ENCODE assay signal across 19 mouse cellular contexts in genomic region chr16:5271411-5272035, GRCm38 (mm10). TPM values are rescaled to one million over a fixed set of nuclear protein-coding genes. Genes with fewer than 3 reads are reported as not detected.
DNase-seq lines count a peak whose midpoint lies in the region; ATAC-seq and TF ChIP-seq lines count a peak whose summit lies in the region.
"Had no signal": no experiment of that assay in that cellular context is flagged by ENCODE, and none has a peak within 500 bp of the region (broad histone marks: within the 10 kb centered on the region; RNA-seq: fewer than 3 reads in every experiment).

No protein-coding gene starts in this region.

- no peaks in the 10 kb centered on the region for H3K36me3 ChIP-seq in heart, embryonic 10.5 days
- H3K36me3 ChIP-seq in liver, embryonic 12.5 days = no peaks in the 10 kb centered on the region
- no peaks in the 10 kb centered on the region for H3K36me3 ChIP-seq in stomach, postnatal 0 days (ENCODE audit: control insufficient read depth, insufficient read depth, low read length)
- H3K36me3 ChIP-seq: heart, embryonic 13.5 days; hindbrain, embryonic 12.5 days had no signal

- H3K9me3 ChIP-seq in heart, embryonic 10.5 days = no peaks in the 10 kb centered on the region
- H3K9me3 ChIP-seq in liver, embryonic 12.5 days (replicated peaks) = no peaks in the 10 kb centered on the region
- no peaks in the 10 kb centered on the region for H3K9me3 ChIP-seq in stomach, postnatal 0 days (ENCODE audit: control insufficient read depth, low read length)
- H3K9me3 ChIP-seq: heart, embryonic 13.5 days; hindbrain, embryonic 12.5 days had no signal

- TF ChIP-seq CTCF in stomach, postnatal 0 days (IDR thresholded peaks at IDR 0.05; ENCODE audit: low read depth) = no peak

- H3K27ac ChIP-seq in heart, embryonic 10.5 days = no peak overlapping the region
- no peak overlapping the region for H3K27ac ChIP-seq in liver, embryonic 12.5 days
- H3K27ac ChIP-seq in stomach, postnatal 0 days (replicated peaks) = no peak overlapping the region
- H3K27ac ChIP-seq: heart, adult 2 months; heart, embryonic 13.5 days; hindbrain, embryonic 12.5 days had no signal

- no peak overlapping the region for H3K4me2 ChIP-seq in liver, embryonic 12.5 days
- H3K4me2 ChIP-seq in stomach, postnatal 0 days (replicated peaks; ENCODE audit: low read depth) = no peak overlapping the region
- H3K4me2 ChIP-seq: heart, embryonic 13.5 days; hindbrain, embryonic 12.5 days had no signal

- H3K4me1 ChIP-seq in heart, embryonic 10.5 days = no peaks in the 10 kb centered on the region
- no peaks in the 10 kb centered on the region for H3K4me1 ChIP-seq in liver, embryonic 12.5 days
- H3K4me1 ChIP-seq in stomach, postnatal 0 days (replicated peaks; ENCODE audit: control insufficient read depth, insufficient read depth) = no peaks in the 10 kb centered on the region
- H3K4me1 ChIP-seq: heart, embryonic 13.5 days; hindbrain, embryonic 12.5 days had no signal

- DNase-seq in heart, embryonic 10.5 days (ENCODE audit: low spot score) = peak; percentile 70
- no peak for DNase-seq in heart, postnatal 10 days
- no peak for DNase-seq in liver
- peak; percentile 7 to 57 for DNase-seq in urinary bladder, postnatal 4 days (ENCODE audit: low spot score in 2 of 2)
- no peak for DNase-seq in urinary bladder, postnatal 14 days (ENCODE audit: low spot score)
- DNase-seq in stomach, postnatal 0 days (ENCODE audit: low spot score) = no peak
- DNase-seq in retina, postnatal 1 day = no peak
- DNase-seq: adrenal gland, adult 2 months; adrenal gland, postnatal 25 days; cerebellum, adult 18-20 months; cerebellum, adult 9-11 months; cerebellum, postnatal 36 days; heart, adult 2 months; heart, postnatal 4 days had no signal

- ATAC-seq in liver, embryonic 12.5 days = 0 out of 2 replicates have a peak, but pooled peaks have one; percentile 27
- 0 out of 2 replicates have a peak, but pooled peaks have one; percentile 21 for ATAC-seq in stomach, postnatal 0 days (ENCODE audit: low FRiP score, low TSS enrichment)
- ATAC-seq: forebrain, embryonic 14.5 days; hindbrain, embryonic 16.5 days had no signal

- no peak overlapping the region for H3K9ac ChIP-seq in liver, embryonic 12.5 days
- H3K9ac ChIP-seq in stomach, postnatal 0 days (ENCODE audit: low read length) = no peak overlapping the region
- H3K9ac ChIP-seq: heart, embryonic 13.5 days; hindbrain, embryonic 12.5 days had no signal

- no peaks in the 10 kb centered on the region for H3K27me3 ChIP-seq in heart, embryonic 10.5 days (ENCODE audit: insufficient read depth, poor library complexity, severe bottlenecking)
- no peaks in the 10 kb centered on the region for H3K27me3 ChIP-seq in liver, embryonic 12.5 days (replicated peaks)
- no peaks in the 10 kb centered on the region for H3K27me3 ChIP-seq in stomach, postnatal 0 days (ENCODE audit: control insufficient read depth, insufficient read depth, low read length)
- H3K27me3 ChIP-seq: heart, embryonic 13.5 days; hindbrain, embryonic 12.5 days had no signal

- TF ChIP-seq EP300 in stomach, postnatal 0 days (optimal IDR thresholded peaks at IDR 0.05) = no peak

- intact Hi-C loops in heart, postnatal 10 days (cut with DNase I) = no loop called here

- H3K4me3 ChIP-seq in heart, embryonic 10.5 days = no peak overlapping the region
- H3K4me3 ChIP-seq in liver, embryonic 12.5 days = no peak overlapping the region
- no peak overlapping the region for H3K4me3 ChIP-seq in stomach, postnatal 0 days (ENCODE audit: low read depth, low read length)
- H3K4me3 ChIP-seq: heart, adult 2 months; heart, embryonic 13.5 days; hindbrain, embryonic 12.5 days had no signal

- 65% methylated on average over 4 of the region's 4 CpGs for WGBS in heart, embryonic 10.5 days
- WGBS in liver, embryonic 12.5 days (ENCODE audit: insufficient replicate concordance) = 63% methylated on average over 4 of the region's 4 CpGs
- 84% methylated on average over 4 of the region's 4 CpGs for WGBS in stomach, postnatal 0 days

RNA-seq across cellular contexts. Expression of gene Eef2kmt, which starts 15.7 kb away (rescaled TPM):
- 23.3 and 24.8 TPM in 2 replicates for polyA plus RNA-seq in heart, embryonic 10.5 days (2016; fragmentation: Nextera tagmentation; extraction: Ambion mirVana)
- 10 to 100 TPM; 11.7 to 13.3 TPM for total RNA-seq in heart, postnatal 10 days (2021)
- polyA plus RNA-seq in liver, embryonic 12.5 days (2016; fragmentation: Nextera tagmentation; extraction: Ambion mirVana) = 16.1 and 16.5 TPM in 2 replicates
- 28.5 and 29.1 TPM in 2 replicates for polyA plus RNA-seq in stomach, postnatal 0 days (2015; fragmentation: Nextera tagmentation; extraction: Ambion mirVana)

RNA-seq across cellular contexts. Expression of gene Alg1, which starts 38.1 kb away (rescaled TPM):
- polyA plus RNA-seq in heart, embryonic 10.5 days (2016; fragmentation: Nextera tagmentation; extraction: Ambion mirVana) = 27.6 and 27.7 TPM in 2 replicates
- total RNA-seq in heart, postnatal 10 days (2021) = 10 to 100 TPM; 16.3 to 17.8 TPM
- 17.3 and 18.5 TPM in 2 replicates for polyA plus RNA-seq in liver, embryonic 12.5 days (2016; fragmentation: Nextera tagmentation; extraction: Ambion mirVana)
- 23.0 and 23.4 TPM in 2 replicates for polyA plus RNA-seq in stomach, postnatal 0 days (2015; fragmentation: Nextera tagmentation; extraction: Ambion mirVana)

RNA-seq across cellular contexts. Expression of gene AU021092, which starts 49.4 kb away (rescaled TPM):
- polyA plus RNA-seq in heart, embryonic 10.5 days (2016; fragmentation: Nextera tagmentation; extraction: Ambion mirVana) = 0.99 and 1.2 TPM in 2 replicates
- 10 to 100 TPM; 26.8 to 27.7 TPM for total RNA-seq in heart, postnatal 10 days (2021)
- polyA plus RNA-seq in liver, embryonic 12.5 days (2016; fragmentation: Nextera tagmentation; extraction: Ambion mirVana) = 0.43 and 0.57 TPM in 2 replicates
- 11.8 and 13.1 TPM in 2 replicates for polyA plus RNA-seq in stomach, postnatal 0 days (2015; fragmentation: Nextera tagmentation; extraction: Ambion mirVana)

Comparison
In these comparisons a context has a peak if more than half of its experiments do, and no peak if none do; other contexts are left out.
1. DNase-seq: peak in heart, embryonic 10.5 days (single experiment) and urinary bladder, postnatal 4 days (2 of 2); none in heart, postnatal 10 days (0 of 2), liver (single experiment), urinary bladder, postnatal 14 days (single experiment), stomach, postnatal 0 days (single experiment) and retina, postnatal 1 day (single experiment).